Mouse (Mus musculus): Measurements from ENCODE around the gene Adprm. TPM values are rescaled to one million over a fixed set of nuclear protein-coding genes. Genes with fewer than 3 reads are reported as not detected.
A peak's percentile ranks its signal among the peaks of the same experiment; 100 is the strongest.
"Not testable (repeated sequence)": the region's sequence is repeated elsewhere in the genome, so short reads cannot be mapped to it uniquely, and the experiment has no call there.

Gene Adprm
- total RNA-seq, 2 experiments from 2014 or later = 13.9 to 15.8 TPM

- no peak for DNase-seq
Measured at GRCm38 (mm10) chr11:67075036-67075435, 22.6 kb upstream of the Adprm start.

- no peak for DNase-seq
Measured at GRCm38 (mm10) chr11:67072615-67073130, 20.3 kb upstream of the Adprm start.

DNA sequence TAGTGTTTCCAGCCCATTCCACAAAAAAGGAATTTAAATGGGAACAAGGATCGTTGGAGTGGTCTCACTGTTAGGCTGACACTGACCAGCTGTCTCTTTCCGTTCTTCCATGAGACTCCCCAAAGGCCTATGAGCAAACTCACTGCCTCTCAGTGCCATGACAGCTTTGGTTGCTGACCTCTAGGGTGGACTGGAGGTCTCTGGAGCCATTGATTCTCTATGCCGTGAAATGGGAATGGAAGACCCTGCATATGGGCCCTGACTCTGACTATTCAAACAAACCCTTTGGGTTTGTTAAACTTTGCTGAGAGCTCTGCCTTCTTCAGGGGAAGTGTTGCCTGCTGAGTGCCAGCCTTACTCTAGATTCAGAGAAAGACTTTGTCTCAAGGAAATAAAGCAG is 15.3 kb upstream of the Adprm start:
- DNase-seq = no peak

GRCm38 (mm10) chr11:67062726-67063125 is 10.3 kb upstream of the Adprm start:
- no peak for DNase-seq

- DNase-seq = no peak
Measured at GRCm38 (mm10) chr11:67061311-67061710, 8.9 kb upstream of the Adprm start.

- DNase-seq = no peak
Measured at GRCm38 (mm10) chr11:67054754-67055365, 2.5 kb upstream of the Adprm start.

GRCm38 (mm10) chr11:67051676-67052320 is 596 bp downstream of the Adprm start:
- DNase-seq = no peak

DNA sequence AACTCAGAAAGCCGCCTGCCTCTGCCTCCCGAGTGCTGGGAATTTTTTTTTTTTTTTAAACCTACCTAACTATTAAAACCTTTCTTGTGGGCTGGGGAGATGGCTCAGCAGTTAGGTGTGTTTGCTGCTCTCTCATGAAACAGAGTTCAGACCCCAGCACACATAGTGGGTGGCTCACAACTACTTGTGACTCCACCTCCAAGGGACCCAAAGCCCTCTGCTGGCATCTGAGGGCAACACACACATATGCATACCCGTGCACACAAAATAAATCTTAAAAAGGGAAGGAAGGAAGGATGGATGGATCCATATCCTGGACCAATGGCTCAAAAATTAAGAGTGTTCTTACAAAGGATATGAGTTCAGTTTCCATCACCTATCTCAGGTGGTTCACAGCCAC is 3.1 kb downstream of the Adprm start:
- DNase-seq = no peak

GRCm38 (mm10) chr11:67048496-67048895 is 3.9 kb downstream of the Adprm start:
- DNase-seq = no peak

DNA sequence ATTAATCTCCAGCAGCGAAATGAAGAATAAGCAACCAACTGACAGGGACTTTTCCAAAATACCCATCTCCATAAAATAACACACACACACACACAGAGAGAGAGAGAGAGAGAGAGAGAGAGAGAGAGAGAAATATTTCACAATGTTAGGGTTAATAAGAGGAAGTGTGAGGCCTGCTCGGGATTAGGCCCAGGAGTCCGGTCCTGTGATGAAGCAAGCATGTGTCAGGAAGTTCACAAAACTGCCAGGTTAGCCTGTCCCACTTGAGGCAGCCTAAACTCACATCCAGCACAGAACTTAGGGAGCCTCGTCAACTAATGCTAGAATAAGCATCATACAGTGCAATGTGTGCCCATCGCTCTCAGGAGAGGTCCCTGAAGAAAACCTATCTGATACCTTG is 5.2 kb downstream of the Adprm start:
- DNase-seq = no peak

GRCm38 (mm10) chr11:67044959-67045358 is 7.4 kb downstream of the Adprm start:
- DNase-seq = no peak

DNA sequence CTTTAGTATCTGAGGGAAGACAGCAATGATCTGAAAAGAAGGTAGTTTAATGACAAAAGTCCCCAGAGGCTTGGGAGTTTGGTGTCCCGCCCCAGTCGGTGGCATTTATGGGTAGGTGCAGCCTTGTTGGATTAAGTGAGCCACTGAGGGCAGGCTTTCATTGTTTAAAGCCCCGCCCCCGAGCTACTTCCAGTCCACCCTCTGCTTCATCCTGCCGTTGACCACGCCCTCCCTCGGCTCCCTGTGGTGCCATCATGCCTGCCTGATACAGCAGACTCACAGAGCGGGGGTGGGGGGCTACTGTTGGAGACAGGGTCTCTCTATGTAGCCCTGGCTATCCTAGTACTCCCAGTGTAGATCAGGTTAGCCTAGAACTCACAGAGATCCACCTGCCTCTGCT is 9.4 kb downstream of the Adprm start:
- DNase-seq = no peak

DNA sequence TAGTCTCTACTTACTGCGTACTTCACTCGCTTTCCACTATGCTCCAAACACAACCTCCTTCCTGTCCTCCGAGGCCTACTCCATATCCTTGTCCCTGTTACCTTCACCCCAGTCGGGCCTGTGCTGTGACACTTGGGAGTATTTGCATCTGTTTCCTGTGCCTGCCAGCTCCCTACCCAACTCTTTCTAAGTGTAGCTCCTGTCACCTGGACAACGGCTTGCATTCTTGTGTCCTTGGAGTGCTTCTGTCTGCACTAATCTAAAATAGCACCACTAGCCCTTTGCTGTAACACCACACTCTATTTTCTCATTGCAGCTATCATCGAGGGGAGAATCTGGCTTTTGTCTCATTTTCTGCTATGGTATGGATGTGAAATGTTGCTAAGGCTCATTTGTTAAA is 11.9 kb downstream of the Adprm start:
- DNase-seq = no peak

GRCm38 (mm10) chr11:67039799-67040198 is 12.6 kb downstream of the Adprm start:
- no peak for DNase-seq

DNA sequence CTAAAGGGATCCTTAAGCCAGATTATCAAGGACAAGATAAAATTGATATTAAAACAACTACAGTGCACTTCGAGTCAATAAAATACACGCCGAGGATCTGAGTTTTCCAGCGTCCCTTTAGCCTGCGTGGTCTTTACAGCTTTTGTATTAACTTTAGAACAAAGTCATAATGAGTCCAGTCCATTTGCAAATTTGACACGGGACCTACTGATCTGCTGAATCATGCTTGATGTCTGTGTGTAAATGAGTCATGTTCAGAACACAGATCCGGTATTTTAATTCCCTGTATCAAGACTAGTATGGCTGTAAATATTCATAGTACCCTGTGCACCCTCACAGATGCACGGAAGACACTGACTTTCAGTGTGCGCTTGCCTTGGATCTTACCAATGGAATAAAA is 15.5 kb downstream of the Adprm start:
- DNase-seq = no peak

- DNase-seq = no peak
Measured at GRCm38 (mm10) chr11:67036229-67036628, 16.2 kb downstream of the Adprm start.

GRCm38 (mm10) chr11:67034775-67035485 is 17.5 kb downstream of the Adprm start:
- no peak for DNase-seq

DNA sequence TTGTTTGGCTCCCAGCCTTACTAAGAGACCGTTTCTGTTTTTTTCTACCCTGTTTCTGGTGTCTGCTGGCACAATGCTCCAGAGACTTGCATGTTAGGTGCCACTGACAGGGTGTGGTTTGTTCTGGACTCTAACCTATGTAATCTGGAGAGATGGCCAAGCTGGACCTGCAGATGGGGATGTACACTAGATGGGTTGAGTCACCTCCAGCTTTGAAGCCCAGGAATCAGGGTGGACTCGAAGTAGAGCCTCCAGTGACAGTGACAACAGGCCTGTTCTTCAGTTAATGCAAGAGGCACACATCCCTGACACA is 20.8 kb downstream of the Adprm start:
- DNase-seq = no peak

GRCm38 (mm10) chr11:67030904-67031602 is 21.3 kb downstream of the Adprm start:
- no peak for DNase-seq

- DNase-seq = peak; percentile 96
Measured at GRCm38 (mm10) chr11:67024867-67025477, 27.4 kb downstream of the Adprm start, which contains the start of gene Tmem220. Tmem220 (plus strand) TSS chr11:67025154.

DNA sequence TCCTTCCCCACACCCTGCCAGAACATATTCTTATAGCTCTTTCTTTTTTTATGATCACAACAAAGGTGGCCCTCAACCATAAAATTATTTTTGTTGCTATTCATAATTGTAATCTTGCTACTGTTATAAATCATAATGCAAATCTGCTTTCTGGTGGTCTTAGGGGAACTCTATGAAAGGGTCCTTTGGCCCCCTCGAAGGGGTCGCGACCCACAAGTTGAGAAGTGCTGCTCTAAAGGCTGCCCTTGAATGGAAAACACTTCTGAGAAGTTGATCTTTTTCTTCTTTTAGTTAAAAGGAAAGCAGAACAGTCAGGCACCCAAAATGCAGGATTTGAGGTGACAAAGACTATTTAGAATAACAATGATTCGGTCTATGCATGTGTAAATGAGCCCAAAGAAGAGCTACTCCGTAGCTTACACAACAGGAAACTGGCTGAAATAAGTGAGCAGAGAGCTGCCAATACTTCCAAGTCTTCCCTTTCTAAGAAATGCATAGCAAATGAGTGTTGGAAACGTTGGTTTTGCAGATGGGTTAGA is 28.5 kb downstream of the Adprm start:
- DNase-seq = no peak

DNA sequence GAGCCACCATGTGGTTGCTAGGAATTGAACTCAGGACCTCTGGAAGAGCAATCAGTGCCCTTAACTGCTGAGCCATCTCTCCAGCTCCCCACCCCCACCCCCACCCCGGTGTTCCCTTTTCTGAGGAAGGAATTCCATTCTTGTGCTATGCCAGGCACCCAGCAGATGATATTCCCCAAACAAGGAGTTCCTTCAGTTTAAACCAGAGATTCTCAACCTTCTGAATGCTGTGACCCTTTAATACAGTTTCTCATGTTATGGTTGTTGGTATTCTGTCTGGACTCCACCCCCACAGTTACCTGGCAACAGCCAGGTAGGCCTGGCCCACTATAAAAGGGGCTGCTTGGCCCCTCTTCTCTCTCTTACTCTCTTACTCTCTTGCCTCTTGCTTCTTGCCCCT is 29.2 kb downstream of the Adprm start:
- not testable (repeated sequence) for DNase-seq

All from heart, postnatal 4 days (tissue).